Mouse (Mus musculus): ENCODE results near the gene Adam10. TPM values are rescaled to one million over a fixed set of nuclear protein-coding genes. Genes with fewer than 3 reads are reported as not detected.

Adam10 gene
- polyA plus RNA-seq, 2 experiments: 37.2 to 55.2 TPM

GRCm38 (mm10) chr9:70818739-70819138 is 139.9 kb downstream of the Adam10 start:
- H3K36me3 ChIP-seq (replicated peaks; ENCODE audit: control insufficient read depth, insufficient read depth, low read depth): no peaks in the 10 kb centered on the region
- TF ChIP-seq EP300 (IDR thresholded peaks at IDR 0.05; ENCODE audit: low read depth): no peak
- WGBS (ENCODE audit: insufficient replicate concordance): 83% methylated on average over 14 of the region's 14 CpGs
- H3K9me3 ChIP-seq (ENCODE audit: control insufficient read depth, low read length): no peaks in the 10 kb centered on the region
- no peak overlapping the region for H3K9ac ChIP-seq (replicated peaks)
- no peak for DNase-seq (ENCODE audit: low read depth in 3 of 3, low spot score in 3 of 3)
- no peak for ATAC-seq (ENCODE audit: insufficient read depth)
- no peak overlapping the region for H3K4me3 ChIP-seq (ENCODE audit: insufficient read depth in 1 of 2, low read depth in 2 of 2, low read length in 2 of 2)
- H3K27ac ChIP-seq: no peak overlapping the region
- no peak overlapping the region for H3K4me2 ChIP-seq (ENCODE audit: low read depth)
- H3K27me3 ChIP-seq (ENCODE audit: control insufficient read depth, insufficient read depth, low read length): no peaks in the 10 kb centered on the region
- peaks cover 0 to 8% of the 10 kb centered on the region in 2 experiments; a peak in 1 of 4 replicates for H3K4me1 ChIP-seq (replicated peaks; ENCODE audit: control insufficient read depth in 2 of 2, insufficient read depth in 2 of 2, low read length in 1 of 2)

- ATAC-seq (ENCODE audit: insufficient read depth): no peak
- H3K27ac ChIP-seq: no peak overlapping the region
- H3K4me1 ChIP-seq (replicated peaks; ENCODE audit: control insufficient read depth in 2 of 2, insufficient read depth in 2 of 2, low read length in 1 of 2): peaks cover 0 to 18% of the 10 kb centered on the region in 2 experiments; a peak in 3 of 4 replicates
- DNase-seq (ENCODE audit: low read depth in 3 of 3, low spot score in 3 of 3): no peak
- H3K9me3 ChIP-seq (ENCODE audit: control insufficient read depth, low read length): no peaks in the 10 kb centered on the region
- H3K4me3 ChIP-seq (ENCODE audit: insufficient read depth in 1 of 2, low read depth in 2 of 2, low read length in 2 of 2): no peak overlapping the region
- H3K9ac ChIP-seq (replicated peaks): no peak overlapping the region
- TF ChIP-seq EP300 (IDR thresholded peaks at IDR 0.05; ENCODE audit: low read depth) (no peak), CTCF (IDR thresholded peaks at IDR 0.05; ENCODE audit: low read depth) (no peak)
- no peak overlapping the region for H3K4me2 ChIP-seq (ENCODE audit: low read depth)
- WGBS (ENCODE audit: insufficient replicate concordance): 62% methylated on average over 3 of the region's 3 CpGs
- no peaks in the 10 kb centered on the region for H3K36me3 ChIP-seq (replicated peaks; ENCODE audit: control insufficient read depth, insufficient read depth, low read depth)
- no peaks in the 10 kb centered on the region for H3K27me3 ChIP-seq (ENCODE audit: control insufficient read depth, insufficient read depth, low read length)
Measured at GRCm38 (mm10) chr9:70824103-70824502, 145.3 kb downstream of the Adam10 start.

GRCm38 (mm10) chr9:70827911-70828310 is 149.1 kb downstream of the Adam10 start:
- no peak overlapping the region for H3K4me2 ChIP-seq (ENCODE audit: low read depth)
- 50% methylated on average over 6 of the region's 6 CpGs for WGBS (ENCODE audit: insufficient replicate concordance)
- ATAC-seq (ENCODE audit: insufficient read depth) (no peak), DNase-seq (ENCODE audit: low read depth in 3 of 3, low spot score in 3 of 3) (no peak)
- no peak for TF ChIP-seq EP300 (IDR thresholded peaks at IDR 0.05; ENCODE audit: low read depth)
- no peak for TF ChIP-seq CTCF (IDR thresholded peaks at IDR 0.05; ENCODE audit: low read depth)
- no peaks in the 10 kb centered on the region for H3K36me3 ChIP-seq (replicated peaks; ENCODE audit: control insufficient read depth, insufficient read depth, low read depth)
- H3K27me3 ChIP-seq (ENCODE audit: control insufficient read depth, insufficient read depth, low read length): no peaks in the 10 kb centered on the region
- no peak overlapping the region; the same call in 1 of the 2 replicates for H3K27ac ChIP-seq
- no peak overlapping the region for H3K4me3 ChIP-seq (ENCODE audit: insufficient read depth in 1 of 2, low read depth in 2 of 2, low read length in 2 of 2)
- no peak overlapping the region for H3K9ac ChIP-seq (replicated peaks)
- H3K4me1 ChIP-seq (replicated peaks; ENCODE audit: control insufficient read depth in 2 of 2, insufficient read depth in 2 of 2, low read length in 1 of 2): peaks cover 8 to 33% of the 10 kb centered on the region in 2 experiments
- no peaks in the 10 kb centered on the region for H3K9me3 ChIP-seq (ENCODE audit: control insufficient read depth, low read length)

Small RNAs within 50 kb of the gene (microRNA-seq; reads per million reads assigned to microRNA genes)
- gene Gm25149: not detected

Other genes with a start within 250 kb of the Adam10 start
- 8.1 and 8.3 TPM in 2 replicates for gene Rnf111, start 175.3 kb upstream of the Adam10 start, polyA plus RNA-seq (2012; rRNA removed)
- 6.1 and 7.2 TPM in 2 replicates for gene Rnf111, start 175.3 kb upstream of the Adam10 start, polyA plus RNA-seq (2014; fragmentation: Nextera tagmentation; extraction: Ambion mirVana)
- gene Sltm, start 136.2 kb upstream of the Adam10 start, polyA plus RNA-seq (2012; rRNA removed): 7.9 and 17.2 TPM in 2 replicates
- gene Sltm, start 136.2 kb upstream of the Adam10 start, polyA plus RNA-seq (2014; fragmentation: Nextera tagmentation; extraction: Ambion mirVana): 12.7 and 15.6 TPM in 2 replicates
- gene Gm10642, start 22.7 kb upstream of the Adam10 start, polyA plus RNA-seq (2012; rRNA removed): 0.47 and 0.50 TPM in 2 replicates
- 0.66 and 0.86 TPM in 2 replicates for gene Gm10642, start 22.7 kb upstream of the Adam10 start, polyA plus RNA-seq (2014; fragmentation: Nextera tagmentation; extraction: Ambion mirVana)
- gene Mindy2, start 21.8 kb upstream of the Adam10 start, polyA plus RNA-seq (2012; rRNA removed): 5.2 and 7.8 TPM in 2 replicates
- gene Mindy2, start 21.8 kb upstream of the Adam10 start, polyA plus RNA-seq (2014; fragmentation: Nextera tagmentation; extraction: Ambion mirVana): 13.7 and 15.3 TPM in 2 replicates

Data from liver, embryonic 14.5 days (tissue).